Mouse (Mus musculus) olfactory bulb, adult 2 months (tissue): Measurements from ENCODE around the gene 2210016L21Rik. TPM values are rescaled to one million over a fixed set of nuclear protein-coding genes. Genes with fewer than 3 reads are reported as not detected.

Source experiments
- H3K27ac ChIP-seq: fragments of 200-500 bp; 2 replicates; pipeline ENCODE4 v1.5.1; 2012; ENCODE audit warnings: low read depth, low read length; ENCODE audit not compliant: insufficient read depth
- H3K4me1 ChIP-seq: fragments of 200-500 bp; 2 replicates; pipeline ENCODE4 v1.6.1; 2012; ENCODE audit warnings: low read length; ENCODE audit not compliant: control insufficient read depth, insufficient read depth
- H3K4me3 ChIP-seq: fragments of 200-500 bp; 2 replicates; pipeline ENCODE4 v1.5.1; 2012; ENCODE audit warnings: mild to moderate bottlenecking, low read depth, low read length, moderate library complexity; ENCODE audit not compliant: insufficient read depth
- CTCF ChIP-seq: fragments of 200-500 bp; IDR thresholded peaks from 2 replicates; pipeline ENCODE4 v1.5.1; 2012; ENCODE audit warnings: low read depth, mild to moderate bottlenecking, low read length, moderate library complexity; ENCODE audit not compliant: insufficient read depth
- POLR2A ChIP-seq: fragments of 200-500 bp; IDR thresholded peaks from 2 replicates; pipeline ENCODE4 v1.6.1; 2012; ENCODE audit warnings: mild to moderate bottlenecking, low read depth, low read length, moderate library complexity; ENCODE audit not compliant: insufficient read depth
- WGBS: fragments of 180-500 bp; shearing (Covaris S2); methylation state at CpG from one replicate; pipeline ENCODE4 v1.1.7; 2018; 5-methylcytosine and 5-hydroxymethylcytosine counted together
- polyA plus RNA-seq: library from polyadenylated mRNA; stranded (reverse); fragments of >200 nt; gene quantifications from 2 replicates; pipeline ENCODE4 v1.2.4, GENCODE M21; 2012; ENCODE audit warnings: low replicate concordance; ENCODE audit not compliant: missing spikeins, insufficient read depth, insufficient read length

The 2210016L21Rik gene
- polyA plus RNA-seq, 1 experiment: not detected

GRCm38 (mm10) chr5:114951279-114951880 is 9.4 kb downstream of the 2210016L21Rik start:
- TF ChIP-seq POLR2A (no peak), CTCF (no peak)
- Histone ChIP-seq H3K4me1 (no peaks in the 10 kb centered on the region), H3K27ac (no peak overlapping the region), H3K4me3 (no peak overlapping the region)
- WGBS: 75% methylated on average over 21 of the region's 21 CpGs

DNA sequence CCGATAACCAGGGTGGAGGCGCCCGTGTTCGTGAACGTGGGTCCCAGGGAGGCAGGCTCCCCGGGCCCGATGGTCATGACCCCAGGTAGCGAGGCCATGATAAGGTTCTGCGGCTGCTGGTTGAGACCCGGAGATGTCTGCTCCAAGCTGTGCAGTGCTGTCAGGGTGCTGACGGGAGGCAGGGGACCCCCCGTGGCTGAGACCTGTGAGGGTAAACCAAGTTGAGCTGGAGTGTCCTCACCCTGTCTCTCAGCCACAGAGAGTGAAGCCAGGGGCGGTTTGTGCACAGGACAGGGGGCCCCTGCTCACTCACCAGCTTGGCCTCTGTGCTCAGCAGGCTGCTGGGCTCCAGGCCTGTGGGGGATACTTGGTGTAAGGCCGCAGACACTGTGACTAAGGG is 11.4 kb downstream of the 2210016L21Rik start:
- WGBS: 88% methylated on average over 14 of the region's 14 CpGs

DNA sequence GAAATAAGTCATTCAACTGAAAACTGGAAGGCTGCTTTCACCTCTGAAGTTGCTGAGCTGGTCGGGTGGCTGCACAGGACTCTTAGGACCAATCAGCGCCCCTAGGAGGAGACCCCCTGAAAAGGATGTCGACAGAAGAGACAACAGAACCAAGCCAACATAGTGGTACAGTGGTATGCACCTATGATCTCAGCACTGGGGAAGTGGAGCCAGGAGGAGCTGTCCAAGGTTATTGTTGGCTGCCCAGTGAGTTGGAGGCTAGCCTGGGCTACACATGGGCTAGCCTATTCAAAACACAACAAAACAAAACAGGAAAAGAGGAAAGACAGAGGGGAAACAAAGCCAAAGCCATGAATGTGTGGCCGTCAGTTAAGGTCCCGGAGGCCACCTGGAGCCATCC is 16.1 kb downstream of the 2210016L21Rik start:
- 90% methylated on average over 5 of the region's 5 CpGs for WGBS
- no peak overlapping the region for H3K27ac ChIP-seq
- TF ChIP-seq CTCF: no peak
- TF ChIP-seq POLR2A: no peak
- H3K4me3 ChIP-seq: no peak overlapping the region
- H3K4me1 ChIP-seq: no peaks in the 10 kb centered on the region

More for the DNA sequence above, 11.4 kb downstream of the 2210016L21Rik start:
- TF ChIP-seq CTCF (no peak), POLR2A (no peak)
- Histone ChIP-seq H3K27ac (no peak overlapping the region), H3K4me3 (no peak overlapping the region), H3K4me1 (no peaks in the 10 kb centered on the region)

- WGBS: 58% methylated on average over 4 of the region's 4 CpGs
- Histone ChIP-seq H3K4me3 (no peak overlapping the region), H3K4me1 (peaks cover 11% of the 10 kb centered on the region), H3K27ac (no peak overlapping the region)
- no peak for TF ChIP-seq POLR2A
- TF ChIP-seq CTCF: no peak
Observed at GRCm38 (mm10) chr5:114961590-114962360, 19.8 kb downstream of the 2210016L21Rik start.

DNA sequence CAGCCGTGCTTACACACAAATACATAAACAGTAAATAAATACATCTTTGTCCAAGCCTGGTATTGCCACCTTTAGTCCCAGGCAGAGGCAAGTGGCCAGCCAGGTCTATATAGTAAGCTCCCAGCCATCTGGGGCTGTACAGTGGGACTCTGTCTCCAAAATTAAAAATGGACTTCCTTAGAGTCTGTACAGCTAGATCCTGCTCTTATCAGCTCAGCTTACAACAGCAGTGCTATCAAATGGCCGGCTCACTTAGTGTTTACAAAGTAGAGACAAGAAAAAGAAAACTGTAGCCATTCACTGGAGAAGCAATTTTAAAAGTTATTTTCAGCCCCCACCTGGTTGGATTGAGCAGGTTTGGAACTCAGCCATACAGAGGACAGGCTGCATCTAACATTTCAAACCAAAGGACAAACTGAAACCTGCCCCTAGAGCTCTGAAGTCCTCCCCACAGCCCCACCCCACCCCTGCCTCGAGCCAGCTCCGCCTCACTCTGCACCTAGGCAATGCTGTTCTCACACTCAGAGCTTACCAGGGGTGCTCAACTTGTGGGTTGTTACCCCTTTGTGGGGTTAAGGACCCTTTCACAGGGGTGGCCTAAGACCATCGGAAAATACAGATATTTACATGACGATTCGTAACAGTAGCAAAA is 22.5 kb downstream of the 2210016L21Rik start:
- Histone ChIP-seq H3K27ac (no peak overlapping the region), H3K4me1 (peaks cover 20% of the 10 kb centered on the region), H3K4me3 (no peak overlapping the region)
- TF ChIP-seq CTCF: no peak
- no peak for TF ChIP-seq POLR2A
- 79% methylated on average over 7 of the region's 7 CpGs for WGBS

- Histone ChIP-seq H3K27ac (no peak overlapping the region), H3K4me3 (no peak overlapping the region), H3K4me1 (peaks cover 28% of the 10 kb centered on the region)
- 52% methylated on average over 17 of the region's 17 CpGs for WGBS
- TF ChIP-seq POLR2A (no peak), CTCF (no peak)
Observed at GRCm38 (mm10) chr5:114964967-114965898, 23.3 kb downstream of the 2210016L21Rik start.

GRCm38 (mm10) chr5:114967523-114968268 is 25.7 kb downstream of the 2210016L21Rik start:
- WGBS: 58% methylated on average over 14 of the region's 14 CpGs
- no peak overlapping the region for H3K27ac ChIP-seq
- H3K4me3 ChIP-seq: no peak overlapping the region
- TF ChIP-seq CTCF: no peak
- peaks cover 39% of the 10 kb centered on the region for H3K4me1 ChIP-seq

DNA sequence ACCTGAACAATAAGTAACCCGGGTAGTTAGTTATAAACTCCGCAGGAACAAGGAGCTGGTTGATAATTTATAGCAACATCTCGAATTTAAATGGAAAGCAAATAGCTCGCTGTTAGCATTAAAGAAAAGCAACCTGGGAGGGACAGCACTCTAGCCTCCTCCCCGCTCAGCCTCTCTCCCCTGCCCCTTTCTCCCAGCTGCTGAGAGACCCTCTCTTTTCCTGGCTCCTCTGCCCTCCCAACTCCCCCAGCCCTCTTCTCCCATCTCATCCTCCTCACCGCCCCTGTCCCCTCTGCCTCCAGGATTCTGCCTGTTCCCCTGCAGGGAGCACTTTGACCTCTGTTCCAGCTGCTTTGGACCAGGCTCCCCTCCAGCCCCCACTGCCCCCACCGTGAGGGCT is 26.7 kb downstream of the 2210016L21Rik start:
- no peak overlapping the region for H3K27ac ChIP-seq
- H3K4me3 ChIP-seq: no peak overlapping the region
- 30% methylated on average over 7 of the region's 7 CpGs for WGBS

More for the DNA sequence above, 26.7 kb downstream of the 2210016L21Rik start:
- peaks cover 39% of the 10 kb centered on the region for H3K4me1 ChIP-seq
- TF ChIP-seq POLR2A (no peak), CTCF (no peak)
